Mouse (Mus musculus) ES-E14 (cell line): ENCODE data around the gene 9130409I23Rik. TPM values are rescaled to one million over a fixed set of nuclear protein-coding genes. Genes with fewer than 3 reads are reported as not detected.
"Not testable (repeated sequence)": the region's sequence is repeated elsewhere in the genome, so short reads cannot be mapped to it uniquely, and the experiment has no call there.

Experiments
- DNase-seq: peaks from one replicate; pipeline ENCODE4 v3.0.0-alpha.2; 2013; ENCODE audit warnings: low read depth, low spot score
- H3K27ac ChIP-seq: 2 replicates; pipeline ENCODE4 v1.5.1; 2012; ENCODE audit warnings: low read depth, mild to moderate bottlenecking, low read length, moderate library complexity, mixed read lengths; ENCODE audit not compliant: poor library complexity, insufficient read depth, severe bottlenecking
- H3K36me3 ChIP-seq: 2 replicates; pipeline ENCODE4 v1.6.1; 2012; ENCODE audit warnings: mild to moderate bottlenecking, low read length, moderate library complexity, mixed read lengths; ENCODE audit not compliant: control insufficient read depth, poor library complexity, insufficient read depth, severe bottlenecking
- H3K4me1 ChIP-seq, 2 experiments: fragments of 150-350 bp in 1 of 2; sonication (generic) in 1 of 2; 2 replicates each; pipeline ENCODE4 v1.6.1; 2012; ENCODE audit warnings: low read length in 2 of 2, mild to moderate bottlenecking in 1 of 2, mixed read lengths in 1 of 2; ENCODE audit not compliant: control insufficient read depth in 2 of 2, insufficient read depth in 2 of 2, poor library complexity in 1 of 2
- H3K4me3 ChIP-seq, 2 experiments: fragments of 150-350 bp in 1 of 2; sonication (generic) in 1 of 2; 2 replicates each; pipeline ENCODE4 v1.5.1; 2012; ENCODE audit warnings: low read length in 2 of 2, low read depth in 1 of 2, mild to moderate bottlenecking in 1 of 2, mixed read lengths in 1 of 2; ENCODE audit not compliant: insufficient read depth in 1 of 2, poor library complexity in 1 of 2, severe bottlenecking in 1 of 2
- H3K9ac ChIP-seq: 2 replicates; pipeline ENCODE4 v1.6.1; 2012; ENCODE audit warnings: low read depth, mild to moderate bottlenecking, low read length, mixed read lengths; ENCODE audit not compliant: poor library complexity, insufficient read depth, severe bottlenecking
- H3K9me3 ChIP-seq: fragments of 150-350 bp; sonication (generic); 2 replicates; pipeline ENCODE4 v1.6.1; 2012; ENCODE audit warnings: low read depth, mild to moderate bottlenecking, low read length; ENCODE audit not compliant: control insufficient read depth, insufficient read depth
- CHD2 ChIP-seq: IDR thresholded peaks from 2 replicates; pipeline ENCODE4 v1.6.1; 2014; ENCODE audit warnings: mild to moderate bottlenecking, low read depth, low read length, inconsistent platforms
- HCFC1 ChIP-seq: IDR thresholded peaks from 2 replicates; pipeline ENCODE4 v1.6.1; 2012; ENCODE audit warnings: low read length, inconsistent platforms, borderline replicate concordance; ENCODE audit not compliant: insufficient read depth
- MAFK ChIP-seq: IDR thresholded peaks from 2 replicates; pipeline ENCODE4 v1.6.1; 2014; ENCODE audit warnings: mild to moderate bottlenecking, low read depth, low read length, inconsistent platforms; ENCODE audit not compliant: insufficient read depth
- ZC3H11A ChIP-seq: IDR thresholded peaks from 2 replicates; pipeline ENCODE4 v1.6.1; 2012; ENCODE audit warnings: low read depth, mild to moderate bottlenecking, inconsistent platforms, low read length, borderline replicate concordance
- ZNF384 ChIP-seq: IDR thresholded peaks from 2 replicates; pipeline ENCODE4 v1.6.1; 2012; ENCODE audit warnings: low read depth, low read length, inconsistent platforms
- in situ Hi-C, 2 experiments: fragments of 600-800 bp; cut with MboI; formaldehyde crosslinking; loops; one replicate each; pipeline ENCODE4 v1.15.1; 2025; ENCODE audit warnings: low sequenced_read_pairs in 2 of 2, inconsistent platforms in 1 of 2; ENCODE audit not compliant: unreplicated experiment in 2 of 2
- total RNA-seq: library from RNA; depleted of rRNA; stranded (reverse); fragments of 300-350 nt; gene quantifications from 2 replicates; pipeline ENCODE4 v1.2.3, GENCODE M21; 2012

Gene 9130409I23Rik
- total RNA-seq, 1 experiment: not detected

GRCm38 (mm10) chr1:181035015-181035778 is 15.8 kb upstream of the 9130409I23Rik start:
- H3K36me3 ChIP-seq, in situ Hi-C loops, H3K9ac ChIP-seq, H3K4me3 ChIP-seq, H3K9me3 ChIP-seq, H3K27ac ChIP-seq, DNase-seq, H3K4me1 ChIP-seq: not testable (repeated sequence)
- 0 out of 2 replicates have a peak, but pooled peaks have one; percentile 34 for TF ChIP-seq MAFK

GRCm38 (mm10) chr1:181037623-181038022 is 13.4 kb upstream of the 9130409I23Rik start:
- no peaks in the 10 kb centered on the region for H3K9me3 ChIP-seq
- no peak overlapping the region for H3K4me3 ChIP-seq
- no peak overlapping the region for H3K27ac ChIP-seq
- H3K36me3 ChIP-seq: no peaks in the 10 kb centered on the region
- TF ChIP-seq ZNF384 (no peak), HCFC1 (no peak), MAFK (no peak), CHD2 (no peak), ZC3H11A (no peak)
- peaks cover 0 to 3% of the 10 kb centered on the region in 2 experiments; a peak in 1 of 4 replicates for H3K4me1 ChIP-seq
- in situ Hi-C loops: no loop called here
- H3K9ac ChIP-seq: no peak overlapping the region
- no peak for DNase-seq

- DNase-seq: peak; percentile 51
- no peaks in the 10 kb centered on the region for H3K36me3 ChIP-seq
- peaks cover 0 to 3% of the 10 kb centered on the region in 2 experiments; a peak in 1 of 4 replicates for H3K4me1 ChIP-seq
- H3K9ac ChIP-seq: no peak overlapping the region
- TF ChIP-seq ZNF384 (no peak), ZC3H11A (no peak), HCFC1 (no peak), MAFK (no peak), CHD2 (no peak)
- in situ Hi-C loops: no loop called here
- H3K27ac ChIP-seq: no peak overlapping the region
- no peaks in the 10 kb centered on the region for H3K9me3 ChIP-seq
- H3K4me3 ChIP-seq: no peak overlapping the region
These were observed 11.4 kb upstream of the 9130409I23Rik start for GRCm38 (mm10) chr1:181039652-181040051.

GRCm38 (mm10) chr1:181047520-181047919 is 3.5 kb upstream of the 9130409I23Rik start:
- no peaks in the 10 kb centered on the region for H3K9me3 ChIP-seq
- TF ChIP-seq ZC3H11A (no peak), CHD2 (no peak)
- H3K4me3 ChIP-seq: no peak overlapping the region
- no peak overlapping the region for H3K27ac ChIP-seq
- no peaks in the 10 kb centered on the region for H3K36me3 ChIP-seq
- H3K4me1 ChIP-seq: no peaks in the 10 kb centered on the region
- in situ Hi-C loops: no loop called here
- DNase-seq: no peak
- no peak overlapping the region for H3K9ac ChIP-seq

GRCm38 (mm10) chr1:181049328-181049842 is 1.7 kb upstream of the 9130409I23Rik start:
- Histone ChIP-seq H3K9ac (no peak overlapping the region), H3K9me3 (no peaks in the 10 kb centered on the region), H3K27ac (no peak overlapping the region), H3K4me1 (no peaks in the 10 kb centered on the region), H3K4me3 (no peak overlapping the region), H3K36me3 (no peaks in the 10 kb centered on the region)
- DNase-seq: no peak
- no peak for TF ChIP-seq ZC3H11A
- no peak for TF ChIP-seq ZNF384
- no peak for TF ChIP-seq CHD2
- no peak for TF ChIP-seq MAFK
- TF ChIP-seq HCFC1: no peak
- in situ Hi-C loops: no loop called here
